Mouse (Mus musculus) brain, embryonic 14.5 days (tissue): ENCODE results near the gene Bex6. TPM values are rescaled to one million over a fixed set of nuclear protein-coding genes. Genes with fewer than 3 reads are reported as not detected.
"Not testable (repeated sequence)": the region's sequence is repeated elsewhere in the genome, so short reads cannot be mapped to it uniquely, and the experiment has no call there.

Experiments
- DNase-seq: peaks from one replicate; pipeline ENCODE4 v3.0.0-alpha.2; 2011; ENCODE audit warnings: low read depth
- CTCF ChIP-seq: fragments of 200-500 bp; IDR thresholded peaks from 2 replicates; pipeline ENCODE4 v1.5.1; 2012; ENCODE audit warnings: inconsistent platforms, mild to moderate bottlenecking, moderate library complexity, borderline replicate concordance; ENCODE audit not compliant: insufficient read depth, insufficient read length; ENCODE audit errors: extremely low read depth
- POLR2A ChIP-seq: fragments of 200-500 bp; IDR thresholded peaks from 2 replicates; pipeline ENCODE4 v1.6.1; 2012; ENCODE audit warnings: mild to moderate bottlenecking, inconsistent platforms, borderline replicate concordance; ENCODE audit not compliant: poor library complexity, insufficient read depth, insufficient read length, severe bottlenecking; ENCODE audit errors: extremely low read depth
- polyA plus RNA-seq: library from polyadenylated mRNA; depleted of rRNA; stranded (reverse); fragments of >200 nt; gene quantifications from 2 replicates; pipeline ENCODE4 v1.2.3, GENCODE M21; 2012; rRNA removed

Bex6 gene
- polyA plus RNA-seq, 1 experiment: not detected

- DNase-seq: no peak
- TF ChIP-seq CTCF (no peak), POLR2A (no peak)
Observed at GRCm38 (mm10) chr16:32186056-32186455, 6.4 kb downstream of the Bex6 start.

GRCm38 (mm10) chr16:32189109-32189508, 9.5 kb downstream of the Bex6 start:
- TF ChIP-seq POLR2A (no peak), CTCF (no peak)
- DNase-seq: peak; percentile 40

- TF ChIP-seq POLR2A (no peak), CTCF (no peak)
- peak; percentile 6 for DNase-seq
Observed at GRCm38 (mm10) chr16:32190011-32190441, 10.4 kb downstream of the Bex6 start.

- peak; percentile 56 for DNase-seq
- TF ChIP-seq POLR2A (no peak), CTCF (no peak)
Observed at GRCm38 (mm10) chr16:32200256-32201003, 20.8 kb downstream of the Bex6 start.

GRCm38 (mm10) chr16:32201004-32201325, 21.3 kb downstream of the Bex6 start:
- TF ChIP-seq POLR2A (no peak), CTCF (no peak)
- DNase-seq: no peak

- DNase-seq: peak; percentile 6
- TF ChIP-seq POLR2A: no peak
- peak; percentile 25; the same call in 1 of the 2 replicates for TF ChIP-seq CTCF
Observed at GRCm38 (mm10) chr16:32202681-32203080, 23.1 kb downstream of the Bex6 start.

GRCm38 (mm10) chr16:32204902-32205301, 25.3 kb downstream of the Bex6 start:
- no peak for TF ChIP-seq CTCF
- TF ChIP-seq POLR2A: no peak
- no peak for DNase-seq

GRCm38 (mm10) chr16:32214156-32214555, 34.5 kb downstream of the Bex6 start:
- TF ChIP-seq POLR2A: no peak
- no peak for TF ChIP-seq CTCF
- no peak for DNase-seq

GRCm38 (mm10) chr16:32214804-32215576, 35.4 kb downstream of the Bex6 start:
- TF ChIP-seq POLR2A: no peak
- no peak for TF ChIP-seq CTCF
- no peak for DNase-seq

GRCm38 (mm10) chr16:32221803-32222202, 42.2 kb downstream of the Bex6 start:
- no peak for DNase-seq
- no peak for TF ChIP-seq CTCF
- TF ChIP-seq POLR2A: no peak

GRCm38 (mm10) chr16:32222399-32222798, 42.8 kb downstream of the Bex6 start:
- no peak for TF ChIP-seq CTCF
- TF ChIP-seq POLR2A: no peak
- no peak for DNase-seq

GRCm38 (mm10) chr16:32232050-32232449, 52.4 kb downstream of the Bex6 start:
- not testable (repeated sequence) for DNase-seq

Other genes with a start within 250 kb of the Bex6 start
- gene Pigz, start 246.0 kb upstream of the Bex6 start, polyA plus RNA-seq: 0.86 and 1.5 TPM in 2 replicates
- gene 0610012G03Rik, start 231.3 kb upstream of the Bex6 start, polyA plus RNA-seq: 67.6 and 92.3 TPM in 2 replicates
- gene Ncbp2, start 231.3 kb upstream of the Bex6 start, polyA plus RNA-seq: 77.3 and 93.8 TPM in 2 replicates
- gene Senp5, start 176.5 kb upstream of the Bex6 start, polyA plus RNA-seq: 18.3 and 23.2 TPM in 2 replicates
- gene Pak2, start 100.5 kb upstream of the Bex6 start, polyA plus RNA-seq: 30.7 and 39.0 TPM in 2 replicates
- gene Pigx, start 80.1 kb upstream of the Bex6 start, polyA plus RNA-seq: 74.9 and 103 TPM in 2 replicates
- gene Cep19, start 80.0 kb upstream of the Bex6 start, polyA plus RNA-seq: 24.3 and 26.3 TPM in 2 replicates
- gene Nrros, start 14.2 kb upstream of the Bex6 start, polyA plus RNA-seq: 6.8 and 8.8 TPM in 2 replicates
- gene Fbxo45, start 67.3 kb downstream of the Bex6 start, polyA plus RNA-seq: 22.1 and 27.0 TPM in 2 replicates
- 9.9 and 12.3 TPM in 2 replicates for gene Wdr53, start 67.4 kb downstream of the Bex6 start, polyA plus RNA-seq
- 0.05 and 0.11 TPM in 2 replicates for gene Smco1, start 91.6 kb downstream of the Bex6 start, polyA plus RNA-seq
- 14.5 and 16.0 TPM in 2 replicates for gene Rnf168, start 97.6 kb downstream of the Bex6 start, polyA plus RNA-seq
- gene Ubxn7, start 152.4 kb downstream of the Bex6 start, polyA plus RNA-seq: 29.4 and 40.0 TPM in 2 replicates
- gene Tm4sf19, start 220.7 kb downstream of the Bex6 start, polyA plus RNA-seq: 0.10 TPM in 1 of 2 replicates, not detected in the other
- gene Tctex1d2, start 239.9 kb downstream of the Bex6 start, polyA plus RNA-seq: 19.1 and 23.6 TPM in 2 replicates